Mouse (Mus musculus): ENCODE results near the gene Ankrd33b. TPM values are rescaled to one million over a fixed set of nuclear protein-coding genes. Genes with fewer than 3 reads are reported as not detected.
A peak's percentile ranks its signal among the peaks of the same experiment; 100 is the strongest.

Gene Ankrd33b
- 10 to 100 TPM; 22.9 to 32.0 TPM for total RNA-seq (2021)

GRCm38 (mm10) chr15:31367481-31368200, at the start of gene Ankrd33b:
TSS of gene Ankrd33b (minus strand) at chr15:31367726.
- DNase-seq, result peak; percentile 75 to 81
- intact Hi-C loops (cut with DNase I), result loop anchor here (1.0 to 2.0 kb wide), 3 partner anchors 47 to 85 kb away; partner anchors contain the start of gene Ropn1l

- intact Hi-C loops (cut with DNase I), result no loop called here
- no peak for DNase-seq
Measured at GRCm38 (mm10) chr15:31415181-31415580, 47.7 kb upstream of the Ankrd33b start.

DNA sequence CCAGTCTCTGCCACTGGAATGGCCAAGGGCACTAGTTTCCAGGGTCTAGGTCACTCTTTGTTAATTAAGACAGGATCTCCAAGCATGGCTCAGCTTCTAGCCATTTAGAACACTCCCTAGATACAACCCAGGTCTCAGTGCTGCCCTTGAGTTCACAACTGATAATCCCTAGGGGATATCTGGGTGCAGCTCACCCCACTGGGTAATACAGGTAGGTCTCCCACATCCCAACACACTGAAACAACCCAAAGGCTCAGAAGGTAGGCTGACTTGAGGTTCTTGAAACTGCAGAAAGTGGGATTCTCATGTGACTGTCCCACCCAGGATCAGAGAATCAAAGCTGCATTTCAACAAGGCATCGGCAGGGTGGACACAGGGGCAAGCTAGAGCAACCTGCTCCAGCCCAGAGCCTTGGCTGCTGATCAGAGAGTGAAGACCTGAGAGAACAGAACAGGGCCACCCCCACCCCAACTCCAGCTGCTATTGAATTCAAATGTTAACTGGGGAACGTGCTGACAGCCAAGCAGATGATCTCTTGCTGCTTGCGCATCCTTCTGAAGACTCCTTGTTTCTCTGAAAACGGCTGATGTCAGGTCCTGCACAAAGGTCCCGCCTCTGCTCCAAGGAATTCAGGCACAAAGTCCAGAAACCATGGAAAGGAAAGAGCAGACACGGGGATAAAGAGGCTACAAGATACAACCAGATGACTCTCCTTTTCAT, 46.8 kb upstream of the Ankrd33b start:
- no peak for DNase-seq
- intact Hi-C loops (cut with DNase I), result no loop called here

DNA sequence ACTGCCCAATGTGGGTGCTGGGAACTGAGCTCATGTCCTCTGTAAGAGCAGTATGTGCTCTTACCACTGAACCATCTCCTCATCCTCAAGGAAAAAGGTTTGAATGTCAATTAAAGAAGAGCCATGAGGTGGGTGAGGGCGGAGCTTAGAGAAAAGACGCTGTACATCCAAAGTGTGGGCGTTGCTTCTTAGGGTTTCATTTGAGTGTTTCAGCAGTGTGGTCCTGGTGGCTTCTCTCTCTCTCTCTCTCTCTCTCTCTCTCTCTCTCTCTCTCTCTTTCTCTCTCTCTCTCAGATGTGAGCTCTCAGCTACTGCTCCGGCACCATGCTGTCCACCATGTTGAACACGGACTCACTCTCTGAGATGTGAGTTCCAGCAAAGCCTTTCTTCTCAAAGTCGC, 46.1 kb upstream of the Ankrd33b start:
- DNase-seq, result no peak
- intact Hi-C loops (cut with DNase I), result no loop called here

DNA sequence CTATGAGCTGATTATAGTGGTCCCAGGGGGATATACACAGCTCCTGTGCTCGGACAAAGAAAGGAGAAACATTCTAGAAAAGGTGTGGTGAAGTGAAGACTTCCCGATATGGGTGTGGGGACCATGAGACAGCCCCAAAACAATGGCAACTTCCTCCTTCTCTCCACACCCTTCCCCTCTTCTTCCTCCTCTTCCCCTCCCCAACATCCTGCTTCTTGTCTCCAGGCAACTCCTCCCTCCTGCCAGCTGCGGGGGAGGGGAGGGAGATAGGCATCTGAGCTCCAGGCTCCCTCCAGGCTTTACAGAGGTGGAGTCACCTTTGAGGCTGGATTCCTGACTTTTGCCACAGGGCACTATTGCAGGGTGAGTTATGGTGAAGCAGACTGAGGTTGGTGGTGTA, 45.4 kb upstream of the Ankrd33b start:
- intact Hi-C loops (cut with DNase I), result no loop called here
- DNase-seq, result peak; percentile 31 to 37

- intact Hi-C loops (cut with DNase I), result no loop called here
- no peak for DNase-seq
Measured at GRCm38 (mm10) chr15:31412436-31412835, 44.9 kb upstream of the Ankrd33b start.

- intact Hi-C loops (cut with DNase I), result no loop called here
- no peak for DNase-seq
Measured at GRCm38 (mm10) chr15:31407490-31407889, 40.0 kb upstream of the Ankrd33b start.

DNA sequence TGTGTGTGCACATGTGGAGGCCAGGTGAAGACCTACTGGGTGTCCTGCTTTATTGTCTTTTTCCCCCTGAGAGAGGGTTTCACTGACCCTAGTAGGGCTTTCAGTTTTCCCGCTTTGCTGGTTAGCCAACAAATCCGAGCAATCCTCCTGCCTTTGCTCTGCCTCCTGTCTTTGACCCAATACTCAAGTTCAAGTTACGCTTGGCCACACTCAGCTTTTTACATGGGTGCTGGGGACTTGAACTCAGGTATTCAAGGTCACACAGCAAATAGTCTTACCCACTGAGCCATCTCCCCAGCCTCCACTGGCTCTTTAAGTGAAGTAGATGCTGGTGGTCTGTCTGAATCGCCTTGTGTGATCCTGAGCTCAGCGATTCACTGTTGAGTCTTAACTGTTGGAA, 39.4 kb upstream of the Ankrd33b start:
- intact Hi-C loops (cut with DNase I), result no loop called here
- DNase-seq, result no peak

DNA sequence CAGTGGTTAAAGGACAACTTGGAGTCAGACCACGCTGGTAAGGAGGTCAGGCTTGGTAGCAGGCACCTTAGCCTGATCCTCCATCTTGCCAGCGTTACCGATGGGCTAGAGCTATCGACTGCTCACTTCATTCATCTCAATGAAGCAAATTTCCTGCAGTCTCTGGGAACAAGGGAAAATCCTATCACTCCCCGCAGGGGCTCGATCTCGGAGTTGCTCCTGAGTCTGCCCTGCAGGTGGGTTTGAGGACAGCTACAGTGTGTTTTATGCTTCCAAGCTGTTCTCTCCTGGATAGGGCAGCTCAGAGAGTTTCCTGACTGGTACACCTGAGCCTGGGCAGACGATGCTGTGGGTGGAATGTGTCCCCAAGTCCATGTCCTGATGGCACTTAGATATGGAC, 36.8 kb upstream of the Ankrd33b start:
- DNase-seq, result no peak
- intact Hi-C loops (cut with DNase I), result no loop called here

DNA sequence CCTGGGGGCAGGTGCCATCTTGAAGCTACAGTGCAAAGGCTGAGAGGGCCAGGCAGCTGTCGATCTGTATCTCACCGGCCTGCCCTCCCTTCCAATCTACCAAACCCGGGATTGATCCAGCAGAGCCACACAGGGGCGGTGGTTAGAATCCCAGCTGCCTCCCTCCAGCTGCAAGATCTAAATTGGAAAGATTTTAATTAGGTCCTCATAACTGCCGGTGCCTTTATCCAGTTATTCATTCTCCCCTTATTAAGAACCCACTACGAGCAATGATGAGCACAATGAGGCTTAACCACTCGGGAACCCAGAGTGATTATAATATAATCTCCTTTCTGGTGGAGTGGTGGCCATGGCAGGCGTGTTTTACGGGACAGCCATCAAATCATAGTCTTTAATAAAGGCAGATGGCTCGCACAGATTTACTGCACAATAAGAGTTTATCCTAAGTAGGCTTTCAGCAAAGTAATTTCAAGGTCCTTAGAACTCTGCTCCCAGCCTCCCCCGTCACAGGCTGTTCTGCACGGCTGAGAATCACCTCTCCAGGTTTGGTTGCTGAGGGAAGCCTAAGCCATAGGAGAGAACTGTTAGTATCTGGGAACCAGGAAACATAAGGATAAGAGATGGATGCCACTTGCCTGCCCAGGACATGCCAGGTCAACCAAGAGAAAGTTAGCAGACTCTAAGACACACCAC, 34.8 kb upstream of the Ankrd33b start:
- no peak for DNase-seq
- intact Hi-C loops (cut with DNase I), result no loop called here

- intact Hi-C loops (cut with DNase I), result no loop called here
- DNase-seq, result no peak
Measured at GRCm38 (mm10) chr15:31400974-31401373, 33.4 kb upstream of the Ankrd33b start.

- intact Hi-C loops (cut with DNase I), result no loop called here
- DNase-seq, result no peak
Measured at GRCm38 (mm10) chr15:31398769-31399168, 31.2 kb upstream of the Ankrd33b start.

DNA sequence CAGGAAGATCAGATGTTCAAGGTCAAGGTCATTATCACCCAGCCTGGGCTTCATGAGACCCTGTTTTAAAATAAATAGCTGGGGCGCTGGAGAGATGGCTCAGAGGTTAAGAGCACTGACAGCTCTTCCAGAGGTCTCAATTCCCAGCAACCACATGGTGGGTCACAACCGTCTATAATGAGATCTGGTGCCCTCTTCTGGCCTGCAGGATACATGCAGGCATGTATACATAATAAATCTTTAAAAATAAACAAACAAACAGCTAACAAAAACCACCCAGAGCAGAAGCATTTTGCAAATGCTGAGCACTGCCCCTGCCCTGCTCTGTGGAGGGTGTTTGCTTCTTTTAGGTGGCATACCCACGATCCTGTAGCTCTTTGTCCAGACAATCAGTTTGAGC, 29.9 kb upstream of the Ankrd33b start:
- intact Hi-C loops (cut with DNase I), result no loop called here
- no peak for DNase-seq

GRCm38 (mm10) chr15:31396755-31397154, 29.2 kb upstream of the Ankrd33b start:
- DNase-seq, result peak; percentile 48 to 54
- intact Hi-C loops (cut with DNase I), result no loop called here

DNA sequence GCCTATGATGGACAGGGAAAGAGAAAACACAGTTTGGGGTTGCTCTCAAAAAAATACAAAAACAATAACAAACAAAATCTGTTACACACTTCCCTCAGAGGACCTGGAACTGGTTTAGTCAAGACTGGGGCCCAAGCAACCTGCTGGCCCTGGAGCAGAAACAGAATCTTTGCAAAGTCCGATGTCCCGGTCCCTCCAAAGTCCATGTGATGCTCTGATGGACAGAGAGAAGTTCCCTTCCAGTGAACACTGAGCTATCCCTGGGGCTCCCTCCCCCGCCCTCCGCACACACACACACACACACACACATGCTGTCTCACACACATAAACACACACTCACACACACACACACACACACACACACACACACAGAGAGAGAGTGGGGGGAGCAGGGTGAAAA, 28.5 kb upstream of the Ankrd33b start:
- intact Hi-C loops (cut with DNase I), result no loop called here
- no peak for DNase-seq

GRCm38 (mm10) chr15:31393402-31393801, 25.9 kb upstream of the Ankrd33b start:
- intact Hi-C loops (cut with DNase I), result no loop called here
- DNase-seq, result no peak

DNA sequence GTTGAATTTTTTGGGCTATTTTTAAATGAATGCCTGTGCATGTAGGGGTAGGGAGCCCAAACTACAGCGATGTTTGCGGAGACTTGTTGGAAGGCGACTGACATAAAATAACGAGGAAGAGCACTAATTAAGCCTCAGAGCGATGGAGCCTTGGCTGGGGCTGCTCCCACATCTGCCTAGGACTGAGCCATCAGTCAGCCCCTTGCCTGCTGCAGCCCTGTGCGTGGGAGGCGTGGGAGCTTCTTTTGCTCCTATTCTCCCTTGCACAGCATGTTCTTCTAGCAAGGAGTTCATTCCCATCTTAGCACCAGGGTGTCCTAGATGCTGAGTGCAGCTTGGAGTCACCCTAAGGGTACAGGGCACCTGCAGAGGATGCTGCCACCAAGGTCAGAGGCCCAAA, 25.2 kb upstream of the Ankrd33b start:
- intact Hi-C loops (cut with DNase I), result no loop called here
- no peak for DNase-seq

GRCm38 (mm10) chr15:31392135-31392534, 24.6 kb upstream of the Ankrd33b start:
- no peak for DNase-seq
- intact Hi-C loops (cut with DNase I), result no loop called here

- intact Hi-C loops (cut with DNase I), result no loop called here
- DNase-seq, result no peak
Measured at GRCm38 (mm10) chr15:31381936-31382468, 14.5 kb upstream of the Ankrd33b start.

GRCm38 (mm10) chr15:31379471-31379870, 11.9 kb upstream of the Ankrd33b start:
- no peak for DNase-seq
- intact Hi-C loops (cut with DNase I), result no loop called here

DNA sequence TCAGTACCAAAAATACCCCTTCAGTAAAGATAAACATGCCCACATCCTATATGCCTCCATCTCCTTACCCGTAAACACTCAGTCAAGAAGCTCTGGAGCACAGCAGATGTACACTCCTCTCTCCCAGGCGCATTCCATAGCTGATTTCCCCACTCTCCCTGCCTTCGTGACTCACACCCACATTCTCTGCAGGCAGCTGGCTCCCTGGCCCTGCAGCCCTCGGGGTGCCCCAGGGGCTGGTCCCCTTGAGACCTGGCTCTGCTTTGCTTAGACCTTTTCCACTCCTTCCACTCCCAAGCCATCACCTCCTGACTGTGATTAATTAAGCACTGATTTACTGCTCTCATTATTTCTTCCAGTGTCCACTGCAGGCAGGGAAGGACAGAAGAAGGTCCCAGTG, 7.7 kb upstream of the Ankrd33b start:
- no peak for DNase-seq
- intact Hi-C loops (cut with DNase I), result no loop called here

Measured in heart, postnatal 36 days (tissue).